Mouse (Mus musculus) forelimb bud, embryonic 11.5 days (tissue): Measurements from ENCODE around the gene Acsl4.

Experiments
- DNase-seq: peaks from one replicate; pipeline ENCODE4 v3.0.0-alpha.2; 2012; ENCODE audit warnings: low read depth, low spot score

Gene Acsl4

DNA sequence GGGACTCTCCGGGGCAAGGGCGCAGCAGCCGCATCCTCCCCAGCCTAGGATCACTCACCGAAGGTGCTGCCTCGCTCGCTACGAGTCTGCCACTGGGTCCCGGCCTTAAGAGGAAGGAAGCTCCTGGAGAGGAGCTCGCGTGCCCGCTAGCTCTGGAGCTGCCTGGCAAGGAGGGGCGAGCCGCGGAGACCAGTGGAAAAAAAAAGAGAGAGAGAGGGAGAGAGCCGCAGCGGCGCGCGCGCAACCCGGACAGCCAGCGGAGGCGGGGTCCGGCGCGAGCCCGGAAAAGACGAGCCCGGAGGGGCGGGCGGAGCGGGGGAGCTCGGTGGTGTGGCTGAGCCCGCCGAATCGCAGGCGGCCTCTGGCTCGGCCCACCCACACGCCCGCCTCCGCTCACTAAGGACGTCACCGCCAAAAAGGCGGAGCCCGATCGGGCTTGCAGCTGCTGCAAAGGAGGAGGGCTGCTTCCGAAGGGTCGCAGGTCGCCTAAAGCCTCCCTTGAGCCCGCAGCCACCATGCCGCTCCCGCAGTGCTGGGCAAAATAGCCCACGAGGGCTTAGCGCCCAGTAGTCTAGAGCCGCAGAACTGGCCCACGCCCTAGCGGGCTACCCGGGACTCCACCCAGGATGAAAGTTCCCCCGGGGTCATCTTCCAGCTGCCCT is at the start of gene Acsl4:
Gene Acsl4, minus strand, starts transcription at position 289 of the 662 bp plus-strand sequence.
- peak; percentile 83 for DNase-seq

DNA sequence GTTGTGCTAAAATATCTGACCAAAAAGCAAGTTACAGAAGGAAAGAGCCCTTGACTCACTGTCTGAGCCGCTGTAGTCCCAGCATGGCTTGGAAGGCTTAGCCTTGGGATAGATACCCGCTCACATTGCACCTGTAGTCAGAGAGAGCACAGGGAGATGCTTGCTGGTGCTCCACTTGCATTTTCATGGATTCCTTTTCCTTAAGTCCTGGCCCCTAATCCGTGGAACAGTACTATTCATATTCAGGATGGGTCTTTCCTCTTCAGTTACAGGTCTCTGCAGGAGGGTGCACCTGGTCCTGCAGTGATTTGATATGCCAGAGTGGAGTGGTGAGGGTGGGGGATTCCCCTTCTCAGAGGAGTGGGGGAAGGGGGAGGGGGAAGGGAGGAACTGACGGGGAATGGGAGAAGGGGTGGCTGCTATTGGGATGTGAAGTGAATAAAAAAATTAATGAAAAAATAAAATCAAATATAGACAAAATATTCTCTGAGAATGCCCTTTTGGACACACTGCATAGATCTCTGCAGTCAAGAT is 47.7 kb upstream of the Acsl4 start:
- no peak for DNase-seq

DNA sequence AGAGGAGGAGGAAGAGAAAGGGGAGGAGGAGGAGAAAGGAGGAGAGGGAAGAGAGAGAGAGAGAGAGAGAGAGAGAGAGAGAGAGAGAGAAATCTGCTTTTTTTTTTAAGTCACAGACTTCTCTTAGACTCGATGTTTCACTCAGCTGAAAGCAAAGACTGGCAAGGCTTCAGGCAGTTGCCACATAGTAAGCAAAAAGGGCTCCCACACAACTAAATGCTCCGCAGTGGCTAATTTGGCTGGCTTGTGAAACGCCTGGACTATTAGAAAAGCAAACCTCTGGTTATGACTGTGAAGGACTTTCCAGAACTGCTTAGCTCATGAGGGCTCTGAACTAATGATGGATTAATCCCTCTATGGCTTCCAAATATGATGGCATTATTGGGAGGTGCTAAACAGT is 42.5 kb upstream of the Acsl4 start:
- DNase-seq = no peak

DNA sequence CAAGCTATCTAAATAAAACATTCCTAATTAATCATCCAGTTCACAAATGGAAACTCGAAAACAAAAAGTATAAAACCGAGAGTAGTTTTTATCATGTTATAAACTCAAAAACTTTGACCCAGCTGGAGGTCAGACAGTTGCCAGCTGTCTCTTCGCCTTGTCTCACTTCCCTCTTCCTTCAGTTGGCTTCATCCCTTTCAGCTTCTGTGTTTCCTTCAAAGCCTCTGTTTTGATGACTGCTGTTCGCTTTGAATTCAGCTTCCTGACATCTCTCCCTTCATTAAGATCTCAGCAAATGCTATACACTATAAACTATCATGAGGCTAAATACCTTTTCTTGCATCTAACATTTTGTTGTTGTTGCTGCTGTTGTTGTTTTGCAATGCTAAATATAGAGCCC is 36.8 kb upstream of the Acsl4 start:
- DNase-seq = no peak

DNA sequence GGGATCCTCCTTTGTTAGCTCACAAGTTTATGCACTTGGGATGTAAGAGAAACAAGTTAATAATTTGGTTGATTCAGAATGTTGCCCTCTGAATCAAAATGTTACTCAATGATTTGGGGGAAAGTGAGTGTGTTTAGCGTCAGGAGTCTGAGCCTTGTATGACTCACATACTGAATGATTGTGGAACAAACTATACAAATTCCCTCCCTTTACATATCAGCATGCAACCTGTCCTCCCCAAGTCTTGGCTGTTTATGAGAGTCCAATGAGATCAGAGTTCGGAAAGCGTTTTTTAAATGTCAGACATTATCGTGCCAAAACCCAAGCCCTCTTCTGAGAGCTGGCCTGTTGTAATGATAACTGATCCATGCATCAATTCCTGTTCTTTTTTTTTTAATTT is 36.3 kb upstream of the Acsl4 start:
- no peak for DNase-seq

DNA sequence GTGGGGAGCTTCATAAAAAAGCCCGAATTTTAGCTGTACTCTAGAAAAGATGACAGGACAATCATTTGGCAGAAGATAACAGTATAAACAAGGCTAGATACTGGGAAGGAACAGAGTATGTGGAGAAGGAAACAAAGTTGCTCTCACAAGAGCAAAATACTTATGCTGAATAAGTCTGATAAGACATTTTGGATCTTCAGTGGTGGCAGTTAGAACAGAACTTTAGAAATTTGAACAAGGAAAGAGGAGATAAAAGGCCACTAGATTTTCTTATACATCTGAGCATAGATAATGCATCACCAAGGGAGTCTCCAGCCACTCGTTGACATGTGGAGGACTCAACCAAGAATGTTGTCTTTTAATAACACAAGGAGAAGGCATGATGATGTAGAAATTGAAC is 23.5 kb upstream of the Acsl4 start:
- DNase-seq = no peak

DNA sequence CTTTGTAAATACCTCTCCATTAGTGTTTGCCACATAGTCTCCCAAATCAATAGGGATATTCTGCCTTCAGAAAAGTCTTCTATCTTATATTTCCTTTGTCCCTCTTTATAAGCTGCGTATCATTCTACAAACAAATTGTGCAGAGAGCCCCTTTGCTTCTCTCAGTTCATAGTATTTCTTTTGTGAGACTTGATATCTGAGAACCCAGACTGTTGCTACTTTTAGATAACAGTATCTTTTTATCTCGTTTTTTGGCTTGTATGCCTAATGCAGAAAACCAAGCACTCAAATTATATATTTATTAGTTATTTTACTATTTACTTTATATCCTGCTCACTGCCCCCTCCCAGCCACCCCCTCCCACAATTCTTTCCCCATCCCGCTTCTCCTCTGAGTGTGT is 19.7 kb upstream of the Acsl4 start:
- DNase-seq = no peak

DNA sequence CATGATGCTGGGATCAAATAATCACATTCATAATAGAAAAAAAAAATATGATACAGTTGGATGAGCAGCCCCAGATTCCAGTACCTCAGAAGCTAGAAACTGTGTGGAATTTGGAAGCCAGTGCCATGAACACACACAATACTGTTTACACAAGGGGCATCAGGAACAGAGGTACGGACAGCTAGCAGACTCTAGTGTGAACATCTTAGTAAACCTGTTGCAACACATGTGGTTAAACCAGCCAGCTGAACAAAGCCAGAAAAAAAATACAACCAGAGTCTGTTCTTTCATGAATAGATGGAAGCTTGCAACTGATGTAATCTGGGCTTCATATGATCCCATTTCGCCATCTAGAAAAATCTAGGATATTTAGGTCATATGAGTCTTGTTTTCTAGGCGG is 19.0 kb upstream of the Acsl4 start:
- no peak for DNase-seq

DNA sequence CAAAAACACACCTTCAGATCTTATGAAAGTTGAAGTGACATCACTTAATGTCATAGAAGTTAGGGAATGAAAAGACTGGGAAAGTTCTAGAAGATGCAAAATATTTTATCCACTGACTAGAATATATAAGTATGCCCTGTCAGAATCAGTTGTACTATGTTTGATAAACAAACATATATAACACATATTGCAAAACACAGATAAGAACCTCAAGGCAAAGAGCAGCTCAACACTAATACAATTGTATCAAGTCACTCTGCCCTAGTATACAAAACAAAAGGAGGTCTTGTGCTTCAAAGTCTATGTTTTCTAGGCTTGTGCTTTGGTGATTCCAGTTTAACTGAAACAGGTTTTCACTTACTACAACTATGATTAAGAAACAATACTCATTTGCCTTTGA is 12.8 kb upstream of the Acsl4 start:
- no peak for DNase-seq

DNA sequence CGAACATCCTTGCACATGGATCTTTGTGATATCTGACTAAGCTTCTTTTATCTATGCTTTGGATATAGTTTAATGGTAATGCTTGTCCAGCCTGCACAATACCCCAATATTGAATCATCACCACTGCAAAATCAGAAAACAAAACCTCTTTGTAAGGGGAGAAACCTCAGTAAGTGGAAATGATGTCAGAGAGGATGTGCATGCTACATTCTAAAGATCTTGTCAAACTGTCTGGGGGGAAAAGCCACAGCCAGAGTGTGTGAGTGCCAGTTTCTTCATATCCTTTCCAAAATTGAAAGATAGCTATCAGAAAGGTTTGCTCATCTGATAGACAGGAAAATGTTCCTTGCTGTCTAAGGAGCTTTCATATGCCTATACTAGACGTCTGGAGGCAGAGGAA is 8.3 kb upstream of the Acsl4 start:
- DNase-seq = no peak

DNA sequence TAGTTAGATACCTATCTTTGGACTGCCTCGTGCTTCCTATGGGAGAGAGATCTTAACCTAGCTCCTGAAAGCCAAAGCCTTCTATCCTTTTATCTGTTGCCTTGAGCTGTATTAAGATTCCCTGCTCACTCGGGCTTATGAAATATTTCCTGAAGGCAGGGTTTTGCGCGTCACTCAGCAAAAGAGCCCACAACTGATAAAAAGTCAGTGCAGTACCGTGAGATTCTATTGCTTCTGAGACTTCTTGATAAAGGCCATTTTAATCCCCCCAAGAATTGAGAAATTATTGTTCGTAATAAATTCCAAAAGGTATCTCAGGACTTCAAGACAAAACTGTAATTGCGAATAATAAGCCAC is 552 bp upstream of the Acsl4 start:
- DNase-seq = no peak

DNA sequence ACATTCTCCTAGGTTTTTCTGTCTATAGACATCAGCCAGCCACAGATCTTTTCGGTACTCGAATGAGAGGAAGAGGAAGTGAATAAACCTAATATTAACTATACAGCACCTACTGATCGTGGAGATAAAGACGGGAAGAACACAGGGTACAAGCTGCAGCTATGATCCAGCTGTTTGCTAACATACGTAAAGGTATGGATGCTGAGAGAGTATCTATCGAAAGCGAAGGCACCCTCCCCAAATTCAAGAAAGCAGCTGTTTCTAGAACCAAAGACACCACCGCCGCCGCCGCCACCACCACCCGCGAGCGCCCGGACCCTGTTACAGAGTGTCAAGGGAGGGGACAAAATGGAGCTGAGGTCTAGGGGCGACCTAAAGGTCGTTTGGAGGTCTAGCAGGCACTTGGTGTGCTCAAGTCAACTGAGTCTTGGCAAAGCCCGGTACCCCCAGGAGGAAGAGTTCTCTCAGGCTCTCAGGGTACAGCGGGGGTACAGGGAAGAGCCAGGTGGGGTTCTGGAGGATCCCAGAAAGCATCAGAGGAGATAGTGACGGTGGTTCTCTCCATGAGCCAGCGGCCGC is 665 bp downstream of the Acsl4 start:
- DNase-seq = no peak

DNA sequence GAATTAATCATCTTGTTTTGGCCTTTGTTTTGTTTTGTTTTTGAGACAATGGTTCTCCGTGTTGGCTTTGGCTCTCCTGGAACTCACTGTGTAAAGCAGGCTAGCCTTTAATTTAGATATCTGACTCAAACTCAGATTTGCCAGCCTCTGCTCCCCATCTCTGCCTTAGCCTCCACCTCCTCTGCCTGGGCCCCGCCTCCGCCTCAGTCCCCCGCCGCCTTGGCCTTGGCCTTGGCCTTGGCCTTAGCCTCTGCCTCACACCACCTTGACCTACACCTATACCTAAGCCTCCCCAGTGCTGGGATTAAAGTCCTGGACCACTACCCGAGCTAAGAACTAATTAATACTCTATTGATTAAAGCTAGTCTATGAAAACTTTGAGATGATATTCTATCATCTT is 2.2 kb downstream of the Acsl4 start:
- DNase-seq = no peak

DNA sequence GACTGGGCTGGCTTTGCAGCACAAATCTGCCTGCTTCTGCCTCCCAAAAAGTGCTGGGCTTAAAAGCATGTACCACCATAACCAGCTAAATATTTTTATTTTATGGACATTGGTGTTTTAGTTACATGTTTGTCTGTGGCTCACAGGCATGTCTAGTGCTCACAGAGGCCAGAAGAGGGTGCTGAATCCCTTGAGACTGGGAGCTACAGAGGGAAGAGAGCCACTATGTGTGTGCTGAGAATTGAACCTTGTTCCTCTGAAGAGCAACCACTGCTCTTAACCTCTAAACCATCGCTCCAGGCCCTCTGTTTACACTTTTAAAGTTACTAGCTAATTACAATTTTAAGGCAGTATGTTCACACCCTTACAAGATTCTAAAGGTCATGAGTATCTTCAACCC is 2.7 kb downstream of the Acsl4 start:
- no peak for DNase-seq

DNA sequence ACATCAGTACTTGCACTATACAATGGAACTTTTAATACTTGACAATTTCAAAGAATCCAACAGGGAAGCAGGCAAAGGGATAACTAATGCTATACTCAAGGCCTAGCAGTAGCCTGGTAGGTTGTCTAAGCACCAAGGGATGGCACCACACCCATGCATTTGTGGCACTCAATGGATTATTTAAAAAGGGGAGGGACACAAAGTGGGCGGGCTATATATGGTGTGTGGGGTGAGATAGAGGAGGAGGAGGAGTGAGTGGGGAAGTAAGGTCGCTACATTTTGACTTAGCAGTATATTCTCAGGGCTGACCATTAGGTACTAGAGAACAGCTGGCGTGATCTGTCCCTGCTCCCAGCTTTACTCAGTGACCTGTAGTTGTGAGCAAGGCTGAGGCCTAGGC is 5.4 kb downstream of the Acsl4 start:
- no peak for DNase-seq

DNA sequence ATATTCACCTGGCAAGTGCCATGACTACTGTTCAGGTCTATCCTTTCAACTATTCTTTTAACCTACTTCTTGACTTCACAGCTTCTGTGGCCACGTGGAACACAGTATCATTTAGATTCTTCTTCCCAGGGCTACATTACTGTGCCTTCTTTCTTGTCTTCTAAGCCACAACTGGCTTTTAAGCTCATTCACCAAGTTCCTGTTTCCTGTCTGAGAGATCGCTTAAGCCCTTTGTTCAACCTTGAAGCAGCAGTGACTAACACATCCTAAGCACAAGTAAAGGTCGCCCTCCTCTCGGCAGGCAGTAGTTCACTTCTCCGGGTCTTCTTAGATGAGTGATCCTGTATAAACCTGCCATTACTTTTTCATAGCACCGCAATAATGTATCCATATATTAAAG is 10.4 kb downstream of the Acsl4 start:
- DNase-seq = no peak

DNA sequence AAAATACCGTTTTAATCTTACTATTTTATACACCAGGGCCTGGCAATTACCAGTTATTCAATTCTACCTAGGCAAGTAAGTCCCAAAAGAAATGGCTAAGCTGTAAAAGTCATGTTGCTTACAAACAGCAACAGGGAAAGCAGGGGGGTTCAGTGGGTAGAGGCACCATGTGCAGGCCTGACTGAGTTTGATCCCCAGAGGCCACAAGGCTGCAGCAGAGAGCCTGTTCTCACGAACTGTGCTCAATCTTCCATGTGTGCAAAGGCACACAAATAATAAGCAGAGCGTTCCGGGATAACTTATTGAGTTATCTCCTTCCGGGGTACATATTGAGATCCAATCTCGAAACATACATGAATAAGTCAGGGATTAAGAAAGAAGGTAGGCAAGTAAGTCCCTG is 12.3 kb downstream of the Acsl4 start:
- no peak for DNase-seq

DNA sequence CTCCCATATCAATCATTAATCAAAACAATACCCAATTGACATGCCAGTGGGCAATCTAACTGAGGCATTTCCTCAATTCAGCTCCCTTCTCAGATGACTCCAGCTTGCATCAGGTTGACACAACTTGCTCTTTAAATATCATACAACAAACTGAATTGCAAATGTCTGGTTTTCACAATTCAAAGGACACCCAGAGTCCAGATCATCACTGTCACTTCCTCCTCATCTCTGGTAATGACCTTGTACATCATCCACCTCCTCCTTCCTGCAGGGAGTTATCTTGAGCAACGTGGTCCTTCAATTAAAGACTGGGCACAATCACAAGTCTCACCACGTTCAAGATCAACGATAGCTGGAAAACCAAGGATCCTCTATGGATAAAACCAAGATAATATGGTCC is 13.0 kb downstream of the Acsl4 start:
- DNase-seq = no peak

DNA sequence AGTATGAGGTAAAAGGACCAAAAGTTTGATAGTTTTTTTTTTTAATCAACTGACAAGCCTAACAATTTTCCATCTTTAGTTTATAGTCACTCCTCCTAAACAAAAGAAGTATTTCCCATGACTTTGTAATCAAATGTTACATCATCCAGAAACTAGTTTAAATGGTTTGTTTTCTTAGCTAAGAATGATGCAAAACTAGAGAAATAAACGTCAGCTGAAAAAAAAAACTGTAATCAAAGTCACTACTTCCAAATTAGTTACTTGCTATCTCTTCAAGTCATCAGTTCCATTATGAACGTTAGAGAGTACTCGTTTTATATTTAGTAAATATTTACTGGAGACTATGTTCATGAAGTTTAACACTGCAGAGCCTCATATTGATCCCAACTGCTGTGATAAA is 13.6 kb downstream of the Acsl4 start:
- DNase-seq = no peak

DNA sequence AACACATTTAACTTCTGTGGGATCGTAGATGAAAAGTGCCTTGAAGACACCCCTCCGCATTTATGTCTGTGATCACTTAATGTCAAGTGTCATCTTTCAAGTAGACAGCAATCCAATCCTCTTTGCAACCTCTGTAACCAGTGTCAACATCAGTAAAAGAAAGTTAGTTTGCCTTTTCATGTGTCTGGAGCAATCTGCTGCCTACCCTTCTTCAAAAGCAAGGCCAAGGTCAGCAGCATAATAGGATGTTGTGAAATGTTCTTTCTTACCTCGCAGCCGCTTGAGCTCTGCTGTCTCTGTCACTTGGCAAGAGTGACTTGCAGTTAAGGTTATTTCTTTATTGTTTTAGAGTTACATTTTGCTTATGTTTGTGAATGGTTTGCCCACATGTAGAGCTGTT is 14.8 kb downstream of the Acsl4 start:
- DNase-seq = no peak

DNA sequence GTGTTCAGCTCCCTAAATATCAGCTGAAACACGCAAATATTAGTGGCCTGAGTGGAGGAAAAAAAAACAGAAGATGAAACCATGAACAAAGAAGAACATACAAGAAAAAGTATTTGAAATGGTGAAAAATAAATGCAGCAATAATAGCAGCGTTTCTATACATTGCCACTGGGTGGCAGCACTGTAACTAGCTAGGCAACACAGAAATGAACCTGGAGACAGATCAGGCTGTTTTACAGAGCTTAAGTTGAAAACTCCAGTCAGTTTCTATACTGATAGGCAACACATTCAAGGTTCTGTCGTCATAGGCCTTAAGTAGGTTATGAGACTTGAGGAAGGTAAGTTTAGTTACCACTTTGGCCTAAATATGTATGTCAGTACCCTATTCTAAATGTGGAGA is 17.9 kb downstream of the Acsl4 start:
- DNase-seq = peak; percentile 46

DNA sequence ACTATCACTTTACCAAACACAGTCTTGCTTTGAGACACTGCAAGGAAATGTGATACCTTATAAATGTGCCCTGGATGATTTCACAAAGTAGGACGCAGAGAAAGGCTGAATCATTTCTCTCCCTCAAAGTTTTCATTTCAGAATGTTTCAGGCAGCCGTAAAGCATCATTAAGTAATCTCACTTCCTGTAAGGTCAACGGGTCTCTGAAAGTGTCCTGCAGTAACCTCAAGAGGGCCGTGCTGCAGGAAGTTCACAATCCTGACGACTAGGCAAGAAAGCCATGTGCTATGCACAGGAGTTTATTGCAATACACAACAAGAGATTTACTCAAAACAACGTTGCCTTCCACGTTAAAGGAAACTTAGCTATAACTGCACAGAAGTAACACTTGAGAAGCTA is 20.4 kb downstream of the Acsl4 start:
- no peak for DNase-seq

DNA sequence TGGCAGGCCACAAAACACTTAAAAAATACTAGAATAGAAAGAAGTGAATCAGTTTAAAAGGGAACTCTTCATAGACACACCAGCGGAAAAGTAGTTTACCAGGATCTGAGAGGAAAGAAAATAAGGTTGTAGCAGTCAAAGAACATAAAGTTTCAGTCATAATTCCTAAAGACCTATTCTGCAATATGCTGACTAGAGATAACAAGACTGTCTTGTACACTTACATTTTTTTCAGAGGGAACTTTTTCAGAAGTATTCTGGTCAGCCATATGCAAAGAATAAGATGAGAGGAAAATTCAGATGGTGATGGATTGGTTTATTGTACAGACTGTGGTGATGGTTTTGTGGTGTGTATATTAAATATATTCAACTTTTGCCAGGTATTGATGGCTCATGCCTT is 26.5 kb downstream of the Acsl4 start:
- no peak for DNase-seq

DNA sequence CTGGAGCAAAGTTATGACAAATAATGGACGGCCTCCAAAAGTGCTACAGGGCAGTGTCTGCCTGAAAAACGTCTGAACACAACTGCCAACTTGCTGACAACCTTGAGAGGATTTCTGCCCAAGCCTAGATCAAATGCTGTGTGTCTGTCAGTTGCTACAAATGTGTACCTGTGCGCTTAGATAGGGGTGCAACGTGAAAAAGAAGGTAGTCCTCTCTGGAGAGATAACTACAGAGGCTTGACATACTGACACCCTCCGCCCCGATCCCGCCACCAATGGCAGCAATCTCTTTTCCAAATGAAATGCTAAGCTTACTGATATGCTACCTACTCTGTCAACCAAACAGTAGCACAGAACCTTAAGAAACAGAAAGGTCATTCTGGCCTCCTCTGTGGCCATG is 31.3 kb downstream of the Acsl4 start:
- DNase-seq = no peak
